Mouse (Mus musculus): ENCODE measurements around the gene Zfp936.
"Not testable (repeated sequence)": the region's sequence is repeated elsewhere in the genome, so short reads cannot be mapped to it uniquely, and the experiment has no call there.

- not testable (repeated sequence) for TF ChIP-seq MEF2A (IDR thresholded peaks at IDR 0.05; ENCODE audit: extremely low read depth, insufficient replicate concordance, low read depth, low read length, poor library complexity, severe bottlenecking); POLR2A (IDR thresholded peaks at IDR 0.05; ENCODE audit: control insufficient read depth in 1 of 2, insufficient read depth in 1 of 2, low read depth in 1 of 2, low read length in 2 of 2, poor library complexity in 1 of 2); CTCF (IDR thresholded peaks at IDR 0.05 in 2 of 3, conservative IDR thresholded peaks at IDR 0.05 in 1 of 3; ENCODE audit: control insufficient read depth in 1 of 3, insufficient read depth in 1 of 3, low read depth in 2 of 3, low read length in 3 of 3, poor library complexity in 1 of 3, severe bottlenecking in 1 of 3); BHLHE40 (IDR thresholded peaks at IDR 0.05; ENCODE audit: borderline replicate concordance, low read depth, low read length); RAD21 (IDR thresholded peaks at IDR 0.05; ENCODE audit: low read depth, low read length); MAX (IDR thresholded peaks at IDR 0.05; ENCODE audit: low read length); USF2 (IDR thresholded peaks at IDR 0.05; ENCODE audit: borderline replicate concordance in 1 of 2, insufficient read depth in 1 of 2, low read depth in 1 of 2, low read length in 2 of 2); USF1 (IDR thresholded peaks at IDR 0.05; ENCODE audit: low read depth, low read length); RCOR1 (IDR thresholded peaks at IDR 0.05; ENCODE audit: low read depth, low read length); GATA1 (IDR thresholded peaks at IDR 0.05; ENCODE audit: low read depth, low read length); TAL1 (IDR thresholded peaks at IDR 0.05; ENCODE audit: low read length); ZC3H11A (IDR thresholded peaks at IDR 0.05; ENCODE audit: low read depth, low read length); TCF12 (IDR thresholded peaks at IDR 0.05; ENCODE audit: low read depth, low read length); E2F4 (IDR thresholded peaks at IDR 0.05; ENCODE audit: borderline replicate concordance, low read depth, low read length)
These were observed 53.8 kb downstream of the Zfp936 start for GRCm38 (mm10) chr7:43167811-43168210.

Data from MEL (cell line).